Mouse (Mus musculus) E14TG2a.4 (cell line): ENCODE results near the gene Swsap1.

Source experiments
- CTCF ChIP-seq: conservative IDR thresholded peaks from 2 replicates; pipeline ENCODE4 v1.5.1; 2014; ENCODE audit warnings: low read length
- NANOG ChIP-seq: IDR thresholded peaks from 2 replicates; pipeline ENCODE4 v1.6.1; 2014; ENCODE audit warnings: borderline replicate concordance, low read length, mixed read lengths

DNA sequence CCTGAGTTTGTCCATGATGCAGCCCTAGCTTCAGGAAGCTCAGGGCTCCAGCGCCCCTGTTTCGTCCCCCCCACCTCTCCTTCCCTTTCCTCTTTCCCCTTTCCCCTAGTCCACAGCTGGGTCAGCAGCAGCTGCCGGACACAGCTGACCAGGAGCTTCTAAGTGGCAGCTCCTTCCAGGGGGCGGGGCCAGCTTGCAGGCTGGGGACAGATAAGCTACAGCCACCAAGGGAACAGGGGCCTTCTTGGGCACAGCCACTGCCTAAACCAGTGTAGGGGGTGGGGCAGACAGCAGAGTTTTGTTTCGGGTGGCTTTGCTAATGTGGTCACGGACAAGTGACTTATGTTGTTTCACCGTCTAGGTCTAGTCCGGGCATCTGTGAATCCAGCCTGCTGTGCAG is 7.9 kb downstream of the Swsap1 start, which contains the start of gene Epor:
- TF ChIP-seq CTCF (no peak), NANOG (no peak)
